In genomic region chr4:105771626-105772025, GRCm38 (mm10) we compare ENCODE assay signal across 20 mouse cellular contexts. TPM values are rescaled to one million over a fixed set of nuclear protein-coding genes. Genes with fewer than 3 reads are reported as not detected.
A peak's percentile ranks its signal among the peaks of the same experiment; 100 is the strongest.
DNase-seq lines count a peak whose midpoint lies in the region.
"Had no signal": no experiment of that assay in that cellular context is flagged by ENCODE, and none has a peak within 500 bp of the region (broad histone marks: within the 10 kb centered on the region; RNA-seq: fewer than 3 reads in every experiment).

No protein-coding gene starts in this region.

- peak; percentile 26 for DNase-seq in adrenal gland, adult 8-10 months
- DNase-seq in adrenal gland, adult 18-20 months (ENCODE audit: low spot score in 2 of 2), result no peak
- DNase-seq in 3T3-L1 (ENCODE audit: low read depth, low spot score), result peak; percentile 57
- DNase-seq in adipocyte (ENCODE audit: low spot score), result peak; percentile 59
- no peak for DNase-seq in left cerebral cortex, postnatal 25 days (ENCODE audit: low spot score in 2 of 2)
- no peak for DNase-seq in left cerebral cortex, adult 18-20 months (ENCODE audit: low spot score in 2 of 2)
- DNase-seq: cerebellum, adult 18-20 months; cerebellum, adult 9-10 months; cerebellum, postnatal 25 days; embryo, embryonic 11 days; gastrocnemius, postnatal 10 days; gastrocnemius, postnatal 36 days; heart, adult 11 months; kidney, adult 2 months had no signal

- intact Hi-C loops in left cerebral cortex, postnatal 25 days (cut with DNase I), result no loop called here

RNA-seq across cellular contexts. Expression of gene Gm12728, which starts 18.0 kb away (rescaled TPM):
- not detected for total RNA-seq in adrenal gland, adult 8-10 months (2022)
- total RNA-seq in adrenal gland, adult 18-20 months (2021), result not detected
- total RNA-seq in left cerebral cortex, postnatal 25 days (2021), result not detected
- total RNA-seq in left cerebral cortex, adult 18-20 months (2021), result not detected
- total RNA-seq: adrenal gland, postnatal 36 days; gastrocnemius, adult 18-20 months; gastrocnemius, postnatal 10 days; gastrocnemius, postnatal 36 days; heart, adult 8-10 months; heart, postnatal 25 days; hematopoietic stem cell, adult 5-6 weeks; MEL had no signal

Comparison
In these comparisons a context has a peak if more than half of its experiments do, and no peak if none do; other contexts are left out.
1. DNase-seq: peak in adrenal gland, adult 8-10 months (single experiment), 3T3-L1 (single experiment) and adipocyte (single experiment); none in adrenal gland, adult 18-20 months (0 of 2), left cerebral cortex, postnatal 25 days (0 of 2) and left cerebral cortex, adult 18-20 months (0 of 2).